Mouse (Mus musculus) liver, adult 2 months (tissue): ENCODE measurements around the gene Wscd2.

Experiments used
- CTCF ChIP-seq: fragments of 200-500 bp; IDR thresholded peaks from 2 replicates; pipeline ENCODE4 v1.5.1; 2011; ENCODE audit warnings: low read depth, low read length, control low read depth
- POLR2A ChIP-seq: fragments of 200-500 bp; IDR thresholded peaks from 2 replicates; pipeline ENCODE4 v1.6.1; 2011; ENCODE audit warnings: low read length, control low read depth; ENCODE audit not compliant: insufficient read depth; ENCODE audit errors: extremely low read depth

DNA sequence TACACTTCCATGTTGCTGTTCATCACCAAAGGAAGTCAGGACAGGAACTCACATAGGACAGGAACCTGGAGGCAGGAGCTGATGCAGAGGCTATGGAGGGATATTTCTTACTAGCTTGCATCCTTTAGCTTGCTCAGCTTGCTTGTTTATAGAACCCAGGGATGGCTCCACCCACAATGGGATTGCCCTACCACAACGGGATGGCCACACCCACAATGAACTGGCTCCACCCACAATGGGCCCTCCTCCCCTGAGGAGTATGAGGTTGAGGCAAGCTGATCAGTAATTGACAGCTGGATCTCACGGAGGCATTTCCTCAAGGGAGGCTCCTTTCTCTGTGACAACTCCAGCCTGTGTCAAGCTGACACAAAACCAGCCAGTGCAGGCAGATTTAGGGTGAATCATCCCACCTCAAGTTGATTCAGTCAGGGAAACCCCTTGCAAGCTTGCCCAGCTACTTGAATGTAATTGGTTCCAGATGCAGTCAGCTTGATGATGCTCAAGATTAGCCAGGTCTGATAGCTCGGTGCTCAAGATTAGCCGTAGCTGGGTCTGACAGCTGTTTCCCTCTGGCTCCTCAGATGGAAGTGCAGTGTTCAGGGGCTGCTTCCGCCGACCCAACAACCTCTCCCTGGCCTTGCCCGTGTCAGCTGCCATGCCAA, 80.1 kb downstream of the Wscd2 start:
- TF ChIP-seq CTCF (no peak), POLR2A (no peak)
